Mouse (Mus musculus) leukemia stem cell, adult 10-12 weeks (primary cell): ENCODE data around the gene Elovl6. TPM values are rescaled to one million over a fixed set of nuclear protein-coding genes. Genes with fewer than 3 reads are reported as not detected.

Experiments
- polyA plus RNA-seq: library from polyadenylated mRNA; stranded (reverse); fragments of >175 nt; gene quantifications from 2 replicates; pipeline ENCODE4 v1.2.3, GENCODE M21; 2012; ENCODE audit warnings: low replicate concordance

Gene Elovl6
- polyA plus RNA-seq, result 0.62 and 0.81 TPM in 2 replicates

GRCm38 (mm10) chr3:129532180-129532864 is at the start of gene Elovl6:
TSS of gene Elovl6 (plus strand) at chr3:129532355.

Other genes starting within 250 kb of the Elovl6 start
- gene Enpep, start 199.6 kb upstream of the Elovl6 start, polyA plus RNA-seq, result not detected in 2 replicates
- gene Egf, start 223.0 kb downstream of the Elovl6 start, polyA plus RNA-seq, result 0.66 and 2.0 TPM in 2 replicates